Mouse (Mus musculus) lung, embryonic 15.5 days (tissue): ENCODE measurements around the gene Pld2. TPM values are rescaled to one million over a fixed set of nuclear protein-coding genes. Genes with fewer than 3 reads are reported as not detected.
"Not testable (repeated sequence)": the region's sequence is repeated elsewhere in the genome, so short reads cannot be mapped to it uniquely, and the experiment has no call there.

ENCODE experiments used
- ATAC-seq: fragments of 200-750 bp; cut with Nextera tagmentation; 2 replicates; pipeline ENCODE4 v1.8.0; 2017; ENCODE audit warnings: moderate number of reproducible peaks, borderline replicate concordance; ENCODE audit not compliant: low FRiP score, low TSS enrichment; ENCODE audit errors: extremely low read depth
- H3K27ac ChIP-seq: fragments of 300-500 bp; sonication (generic); 2 replicates; pipeline ENCODE4 v1.5.1; 2015; ENCODE audit warnings: moderate library complexity, mild to moderate bottlenecking, inconsistent platforms
- H3K27me3 ChIP-seq: fragments of 300-500 bp; sonication (generic); 2 replicates; pipeline ENCODE4 v1.6.1; 2015; ENCODE audit warnings: inconsistent platforms
- H3K36me3 ChIP-seq: fragments of 300-500 bp; sonication (generic); 2 replicates; pipeline ENCODE4 v1.6.1; 2015; ENCODE audit warnings: inconsistent platforms
- H3K4me1 ChIP-seq: fragments of 300-500 bp; sonication (generic); 2 replicates; pipeline ENCODE4 v1.6.1; 2015; ENCODE audit warnings: inconsistent platforms
- H3K4me2 ChIP-seq: fragments of 300-500 bp; sonication (generic); 2 replicates; pipeline ENCODE4 v1.6.1; 2015; ENCODE audit warnings: inconsistent platforms, mild to moderate bottlenecking, moderate library complexity
- H3K4me3 ChIP-seq: fragments of 300-500 bp; sonication (generic); 2 replicates; pipeline ENCODE4 v1.5.1; 2015; ENCODE audit warnings: mild to moderate bottlenecking, inconsistent platforms
- H3K9ac ChIP-seq: fragments of 300-500 bp; sonication (generic); 2 replicates; pipeline ENCODE4 v1.6.1; 2015; ENCODE audit warnings: inconsistent platforms
- H3K9me3 ChIP-seq: fragments of 300-500 bp; sonication (generic); 2 replicates; pipeline ENCODE4 v1.6.1; 2016; ENCODE audit warnings: inconsistent platforms
- WGBS: fragments of 180-500 bp; shearing (Covaris S2); methylation state at CpG from one replicate; pipeline ENCODE4 v1.1.7; 2015; 5-methylcytosine and 5-hydroxymethylcytosine counted together
- polyA plus RNA-seq: library from polyadenylated mRNA; unstranded; fragments of >200 nt; fragmentation: Nextera tagmentation; extraction: Ambion mirVana; gene quantifications from 2 replicates; pipeline ENCODE4 v1.2.1, GENCODE M21; 2015

Gene Pld2
- polyA plus RNA-seq, 1 experiment from 2014 or later, result 8.9 TPM

GRCm38 (mm10) chr11:70526211-70526610 lies 13.7 kb upstream of the Pld2 start:
- peak overlapping the region; percentile 64 for H3K9ac ChIP-seq

DNA sequence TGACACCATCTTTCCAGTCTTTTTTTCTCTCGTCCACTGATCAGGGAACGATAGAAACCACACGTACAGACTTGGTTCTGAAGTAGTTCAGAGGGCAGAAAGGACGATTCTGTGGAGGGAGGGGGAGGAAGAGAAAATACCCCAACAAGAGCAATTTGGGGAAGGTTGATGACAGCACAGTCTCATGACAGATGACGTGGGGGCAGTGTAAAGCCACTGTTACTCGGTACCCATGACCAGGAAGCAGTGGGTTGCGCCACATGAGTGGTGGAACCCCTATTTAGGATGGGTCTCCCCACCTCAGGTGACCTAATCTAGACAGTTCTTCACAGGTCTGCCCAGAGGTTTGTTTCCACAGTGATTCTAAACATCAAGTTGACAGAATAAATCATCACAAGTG lies 11.3 kb upstream of the Pld2 start:
- Histone ChIP-seq H3K4me2 (no peak overlapping the region), H3K9ac (no peak overlapping the region), H3K36me3 (peaks cover 29% of the 10 kb centered on the region), H3K27ac (no peak overlapping the region), H3K9me3 (no peaks in the 10 kb centered on the region), H3K27me3 (no peaks in the 10 kb centered on the region), H3K4me3 (no peak overlapping the region), H3K4me1 (peaks cover 14% of the 10 kb centered on the region)
- ATAC-seq, result no peak
- WGBS, result 78% methylated on average over 7 of the region's 7 CpGs

More at GRCm38 (mm10) chr11:70526211-70526610, 13.7 kb upstream of the Pld2 start:
- Histone ChIP-seq H3K27me3 (no peaks in the 10 kb centered on the region), H3K4me1 (peaks cover 14% of the 10 kb centered on the region), H3K4me3 (peak overlapping the region; percentile 72), H3K27ac (no peak overlapping the region), H3K9me3 (no peaks in the 10 kb centered on the region), H3K4me2 (peak overlapping the region; percentile 80), H3K36me3 (peaks cover 29% of the 10 kb centered on the region)
- 86% methylated on average over 12 of the region's 12 CpGs for WGBS
- no peak for ATAC-seq

DNA sequence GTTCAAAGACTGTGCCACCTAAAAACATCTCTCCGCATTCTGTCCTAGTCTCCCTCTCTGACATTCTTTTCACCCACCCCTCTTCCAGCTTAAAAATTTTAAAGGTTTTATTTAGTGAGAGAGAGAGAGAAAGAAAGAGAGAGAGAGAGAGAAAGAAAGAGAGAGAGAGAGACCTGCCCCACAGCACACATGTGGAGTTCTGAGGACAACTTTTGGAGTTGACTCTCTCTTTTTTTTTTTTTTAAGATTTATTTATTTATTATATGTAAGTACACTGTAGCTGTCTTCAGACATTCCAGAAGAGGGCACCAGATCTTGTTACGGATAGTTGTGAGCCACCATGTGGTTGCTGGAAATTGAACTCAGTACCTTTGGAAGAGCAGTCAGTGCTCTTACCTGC lies 8.8 kb upstream of the Pld2 start:
- not testable (repeated sequence) for H3K27ac ChIP-seq, H3K4me2 ChIP-seq, H3K4me3 ChIP-seq, H3K9me3 ChIP-seq, ATAC-seq, H3K9ac ChIP-seq, H3K27me3 ChIP-seq, H3K4me1 ChIP-seq
- H3K36me3 ChIP-seq, result peaks cover 29% of the 10 kb centered on the region
- WGBS, result 74% methylated on average over 2 of the region's 2 CpGs

DNA sequence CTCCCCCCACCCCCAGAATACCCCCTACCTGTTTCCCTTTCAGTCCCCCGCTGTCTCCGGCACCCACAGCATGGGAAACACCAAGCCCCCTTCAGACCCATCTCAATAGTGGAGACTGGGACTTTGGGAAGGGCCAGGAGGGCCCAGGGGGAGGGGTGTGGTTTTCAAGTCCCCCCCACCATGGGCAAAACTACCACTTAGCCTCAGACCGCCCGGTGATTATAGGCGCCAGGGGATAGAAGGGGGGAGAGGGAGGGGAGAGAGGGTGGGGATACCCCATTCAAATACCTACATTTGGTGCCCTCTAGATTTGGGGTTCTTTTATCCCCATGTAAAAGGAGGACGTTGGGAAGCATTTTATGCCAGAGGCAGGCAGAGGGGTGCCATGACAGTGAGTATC lies 7.0 kb upstream of the Pld2 start, which contains the start of gene Gm40193:
TSS of gene Gm40193 (minus strand) at position 101 of the 400 bp plus-strand sequence.
- no peaks in the 10 kb centered on the region for H3K27me3 ChIP-seq
- no peak within 1 kb of the TSS for H3K4me3 ChIP-seq
- no peak for ATAC-seq
- no peak within 1 kb of the TSS for H3K4me2 ChIP-seq
- no peaks in the 10 kb centered on the region for H3K4me1 ChIP-seq
- no peaks in the 10 kb centered on the region for H3K9me3 ChIP-seq
- WGBS, result 83% methylated on average over 6 of the region's 6 CpGs
- H3K27ac ChIP-seq, result no peak within 1 kb of the TSS
- H3K9ac ChIP-seq, result no peak within 1 kb of the TSS
- H3K36me3 ChIP-seq, result peaks cover 11% of the 10 kb centered on the region

- Histone ChIP-seq H3K4me3 (peak overlapping the region; percentile 59), H3K4me2 (peak overlapping the region; percentile 69), H3K9me3 (no peaks in the 10 kb centered on the region), H3K27ac (0 out of 2 replicates have a peak overlapping the region, but pooled peaks have one; percentile 11), H3K4me1 (peaks cover 6% of the 10 kb centered on the region; the same call in 1 of the 2 replicates), H3K27me3 (no peaks in the 10 kb centered on the region), H3K36me3 (no peaks in the 10 kb centered on the region), H3K9ac (peak overlapping the region; percentile 54; the same call in 1 of the 2 replicates)
- no peak for ATAC-seq
- 15% methylated on average over 9 of the region's 9 CpGs for WGBS
Measured at GRCm38 (mm10) chr11:70539423-70539822, 441 bp upstream of the Pld2 start.

DNA sequence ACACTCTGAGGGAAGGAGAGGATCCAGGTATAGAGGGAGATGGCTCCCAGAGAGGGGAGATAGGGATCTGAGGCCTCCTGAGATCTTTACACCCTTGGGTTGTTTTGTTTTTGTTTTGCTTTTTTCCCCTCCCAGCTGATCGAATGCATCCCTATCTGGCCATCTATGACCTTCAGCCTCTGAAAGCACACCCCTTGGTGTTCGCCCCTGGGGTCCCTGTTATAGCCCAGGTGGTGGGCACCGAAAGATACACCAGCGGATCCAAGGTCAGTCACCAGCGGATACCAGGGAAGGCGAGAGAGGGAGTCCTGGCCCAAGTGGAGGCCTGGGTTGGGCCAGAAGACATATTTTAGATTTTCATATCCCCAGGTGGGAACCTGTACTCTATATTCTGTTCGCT lies 1.1 kb downstream of the Pld2 start:
- no peaks in the 10 kb centered on the region for H3K9me3 ChIP-seq
- H3K4me3 ChIP-seq, result peak overlapping the region; percentile 59
- no peak overlapping the region for H3K27ac ChIP-seq
- H3K36me3 ChIP-seq, result no peaks in the 10 kb centered on the region
- H3K9ac ChIP-seq, result peak overlapping the region; percentile 54; the same call in 1 of the 2 replicates
- WGBS, result 87% methylated on average over 7 of the region's 7 CpGs
- no peaks in the 10 kb centered on the region for H3K27me3 ChIP-seq
- peak overlapping the region; percentile 69 for H3K4me2 ChIP-seq
- H3K4me1 ChIP-seq, result peaks cover 6% of the 10 kb centered on the region; the same call in 1 of the 2 replicates
- no peak for ATAC-seq

GRCm38 (mm10) chr11:70541415-70541814 lies 1.6 kb downstream of the Pld2 start:
- ATAC-seq, result no peak
- Histone ChIP-seq H3K36me3 (no peaks in the 10 kb centered on the region), H3K4me1 (peaks cover 6% of the 10 kb centered on the region; the same call in 1 of the 2 replicates), H3K27me3 (no peaks in the 10 kb centered on the region), H3K9ac (no peak overlapping the region), H3K4me3 (no peak overlapping the region), H3K27ac (no peak overlapping the region), H3K9me3 (no peaks in the 10 kb centered on the region), H3K4me2 (0 out of 2 replicates have a peak overlapping the region, but pooled peaks have one; percentile 69)
- WGBS, result 70% methylated on average over 5 of the region's 5 CpGs

DNA sequence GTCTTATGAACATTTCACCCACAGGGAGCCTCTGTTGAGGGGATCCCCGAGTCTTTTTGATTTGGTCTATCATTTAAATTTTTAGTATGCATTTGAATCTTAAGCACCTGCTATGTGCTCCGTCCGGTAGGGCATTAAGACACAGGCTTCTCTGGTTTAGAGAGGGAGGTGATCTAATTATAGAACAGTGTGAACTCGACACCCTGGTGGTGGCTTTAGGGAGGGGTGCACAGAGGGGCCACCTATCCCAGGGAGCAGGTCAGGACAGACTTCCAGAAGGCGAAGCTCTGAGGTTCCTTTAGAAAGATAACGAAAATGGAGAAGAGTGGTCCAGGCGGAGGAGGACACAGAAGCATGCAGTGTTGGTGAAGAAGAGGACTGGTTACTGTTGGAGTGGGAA lies 4.6 kb downstream of the Pld2 start:
- Histone ChIP-seq H3K9ac (no peak overlapping the region), H3K27ac (no peak overlapping the region), H3K9me3 (no peaks in the 10 kb centered on the region), H3K4me2 (no peak overlapping the region), H3K36me3 (no peaks in the 10 kb centered on the region), H3K27me3 (no peaks in the 10 kb centered on the region), H3K4me3 (no peak overlapping the region), H3K4me1 (peaks cover 6% of the 10 kb centered on the region; the same call in 1 of the 2 replicates)
- WGBS, result 54% methylated on average over 7 of the region's 7 CpGs
- ATAC-seq, result no peak

DNA sequence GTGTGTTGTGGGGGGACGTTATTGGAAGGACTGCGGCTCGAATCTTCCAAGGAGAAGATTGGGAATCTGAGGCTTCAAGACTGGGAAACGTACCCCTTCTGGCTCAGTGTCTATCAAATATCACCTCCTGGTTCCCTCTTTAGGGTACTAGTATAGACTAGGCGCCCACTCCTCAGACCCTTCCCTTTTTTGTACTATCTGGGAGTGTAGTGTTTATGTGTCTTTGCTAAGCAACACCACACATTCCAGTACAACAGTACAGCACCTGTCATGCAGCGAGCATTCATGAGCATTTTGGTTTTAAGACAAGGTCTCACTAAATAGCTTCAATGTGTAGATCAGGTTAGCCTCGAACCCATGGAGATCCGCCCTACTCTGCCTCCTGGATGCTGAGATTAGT lies 11.7 kb downstream of the Pld2 start:
- no peaks in the 10 kb centered on the region for H3K9me3 ChIP-seq
- no peaks in the 10 kb centered on the region for H3K27me3 ChIP-seq
- WGBS, result 85% methylated on average over 8 of the region's 8 CpGs
- H3K4me2 ChIP-seq, result no peak overlapping the region
- H3K9ac ChIP-seq, result no peak overlapping the region
- ATAC-seq, result no peak
- no peak overlapping the region for H3K27ac ChIP-seq
- H3K4me3 ChIP-seq, result no peak overlapping the region
- no peaks in the 10 kb centered on the region for H3K4me1 ChIP-seq
- H3K36me3 ChIP-seq, result no peaks in the 10 kb centered on the region; the same call in 1 of the 2 replicates

DNA sequence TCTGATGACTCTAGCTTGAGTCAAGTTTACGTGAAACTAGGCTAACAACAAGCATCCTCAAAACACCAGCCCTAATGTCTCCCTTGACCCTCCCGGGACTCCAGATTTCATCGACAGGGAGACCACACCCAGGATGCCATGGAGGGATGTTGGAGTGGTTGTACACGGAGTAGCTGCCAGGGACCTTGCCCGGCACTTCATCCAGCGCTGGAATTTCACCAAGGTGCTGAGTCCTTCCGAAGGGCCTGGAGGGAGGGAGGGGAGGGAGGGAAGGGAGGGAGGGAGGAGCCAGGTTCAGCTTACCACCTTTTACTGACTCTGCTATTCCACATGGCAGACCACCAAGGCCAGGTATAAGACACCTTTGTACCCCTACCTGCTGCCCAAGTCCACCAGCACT lies 14.1 kb downstream of the Pld2 start:
- Histone ChIP-seq H3K4me3 (no peak overlapping the region), H3K27me3 (no peaks in the 10 kb centered on the region), H3K4me1 (no peaks in the 10 kb centered on the region), H3K4me2 (no peak overlapping the region), H3K27ac (no peak overlapping the region), H3K9ac (no peak overlapping the region), H3K9me3 (no peaks in the 10 kb centered on the region), H3K36me3 (no peaks in the 10 kb centered on the region; the same call in 1 of the 2 replicates)
- WGBS, result 15% methylated on average over 6 of the region's 7 CpGs
- 0 out of 2 replicates have a peak, but pooled peaks have one; percentile 8 for ATAC-seq

- Histone ChIP-seq H3K4me3 (no peak overlapping the region), H3K9ac (no peak overlapping the region), H3K27me3 (no peaks in the 10 kb centered on the region), H3K9me3 (no peaks in the 10 kb centered on the region), H3K27ac (no peak overlapping the region), H3K36me3 (no peaks in the 10 kb centered on the region; the same call in 1 of the 2 replicates), H3K4me1 (peaks cover 4% of the 10 kb centered on the region; the same call in 1 of the 2 replicates), H3K4me2 (no peak overlapping the region)
- WGBS, result 82% methylated on average over 9 of the region's 9 CpGs
- no peak for ATAC-seq
Measured at GRCm38 (mm10) chr11:70557545-70557944, 17.7 kb downstream of the Pld2 start.

DNA sequence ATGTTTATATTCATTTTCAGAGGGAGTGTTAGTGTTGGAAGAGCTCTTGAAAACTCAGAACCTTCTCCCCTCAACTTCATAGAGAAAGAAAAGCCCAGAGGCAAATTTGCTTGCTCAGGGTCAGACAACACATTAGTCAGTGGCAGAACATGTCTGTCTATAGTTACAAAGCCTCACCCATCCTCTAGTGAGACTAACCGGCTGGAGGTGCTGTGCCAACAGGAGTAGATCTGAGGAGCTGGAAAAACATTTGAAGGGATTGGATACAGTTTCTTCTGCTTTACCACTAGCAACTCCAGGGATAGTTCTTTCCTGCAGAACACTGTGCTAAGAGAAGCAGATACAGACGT lies 22.0 kb downstream of the Pld2 start:
- Histone ChIP-seq H3K4me1 (peaks cover 17% of the 10 kb centered on the region), H3K9ac (peak overlapping the region; percentile 77), H3K4me2 (peak overlapping the region; percentile 91), H3K9me3 (no peaks in the 10 kb centered on the region), H3K27me3 (no peaks in the 10 kb centered on the region), H3K4me3 (peak overlapping the region; percentile 85), H3K27ac (peak overlapping the region; percentile 85), H3K36me3 (no peaks in the 10 kb centered on the region)
- no peak; the same call in 1 of the 2 replicates for ATAC-seq
- 2% methylated on average over 2 of the region's 2 CpGs for WGBS
